Mouse (Mus musculus) cerebellum, adult 2 months (tissue): ENCODE measurements around the gene Ttyh1. TPM values are rescaled to one million over a fixed set of nuclear protein-coding genes. Genes with fewer than 3 reads are reported as not detected.

ENCODE experiments used
- DNase-seq, 2 experiments: peaks; one replicate each; pipeline ENCODE4 v3.0.0; 2021
- H3K27ac ChIP-seq: fragments of 200-500 bp; 2 replicates; pipeline ENCODE4 v1.5.1; 2012; ENCODE audit warnings: low read length, control low read depth, inconsistent platforms; ENCODE audit not compliant: insufficient read depth
- H3K27me3 ChIP-seq: fragments of 200-500 bp; 2 replicates; pipeline ENCODE4 v1.6.1; 2012; ENCODE audit warnings: inconsistent platforms, mild to moderate bottlenecking, low read length, moderate library complexity; ENCODE audit not compliant: control insufficient read depth, insufficient read depth
- H3K4me1 ChIP-seq: fragments of 200-500 bp; 2 replicates; pipeline ENCODE4 v1.6.1; 2011; ENCODE audit warnings: low read length; ENCODE audit not compliant: control insufficient read depth, insufficient read depth
- H3K4me3 ChIP-seq: fragments of 200-500 bp; replicated peaks from 2 replicates; pipeline ENCODE3; 2011; ENCODE audit warnings: mild to moderate bottlenecking, low read depth, low read length, control low read depth; ENCODE audit not compliant: insufficient read depth
- CTCF ChIP-seq: fragments of 200-500 bp; IDR thresholded peaks from 2 replicates; pipeline ENCODE4 v1.5.1; 2011; ENCODE audit warnings: low read depth, mild to moderate bottlenecking, control low read depth, low read length, moderate library complexity, borderline replicate concordance; ENCODE audit not compliant: insufficient read depth
- POLR2A ChIP-seq: fragments of 200-500 bp; IDR thresholded peaks from 2 replicates; pipeline ENCODE4 v1.6.1; 2011; ENCODE audit warnings: low read length, control low read depth, borderline replicate concordance; ENCODE audit not compliant: insufficient read depth
- WGBS: fragments of 180-500 bp; shearing (Covaris S2); methylation state at CpG from one replicate; pipeline ENCODE4 v1.1.7; 2018; 5-methylcytosine and 5-hydroxymethylcytosine counted together
- polyA plus RNA-seq: library from polyadenylated mRNA; depleted of rRNA; stranded (reverse); fragments of >200 nt; gene quantifications from 2 replicates; pipeline ENCODE4 v1.2.3, GENCODE M21; 2012

The Ttyh1 gene
- polyA plus RNA-seq, 1 experiment, result 638 TPM

DNA sequence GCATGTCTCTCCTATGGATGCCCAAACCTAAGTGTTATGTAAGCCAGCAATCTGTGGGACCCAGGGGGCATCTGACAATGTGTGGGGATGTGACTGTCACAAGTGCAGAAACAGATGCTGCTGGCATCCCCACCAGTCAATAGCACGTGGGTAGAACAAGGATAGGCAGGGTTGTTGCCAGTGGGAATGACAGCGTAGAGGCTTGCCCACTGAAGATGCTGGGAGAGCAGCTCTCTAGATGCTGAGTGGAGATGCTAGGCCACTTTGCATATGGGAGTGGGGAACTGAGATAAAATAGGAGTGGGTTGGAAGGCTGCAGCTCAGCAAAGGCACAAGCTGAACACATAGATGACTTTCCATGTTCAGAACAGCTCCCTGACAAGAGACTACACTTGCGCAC is 13.4 kb downstream of the Ttyh1 start:
- WGBS, result 51% methylated on average over 3 of the region's 3 CpGs
- TF ChIP-seq POLR2A, result no peak
- no peak for TF ChIP-seq CTCF
- peak in 1 of 2 experiments; percentile 18 for DNase-seq
- H3K27me3 ChIP-seq, result no peaks in the 10 kb centered on the region
- H3K4me3 ChIP-seq, result no peak overlapping the region
- no peak overlapping the region for H3K27ac ChIP-seq
- peaks cover 4% of the 10 kb centered on the region for H3K4me1 ChIP-seq

DNA sequence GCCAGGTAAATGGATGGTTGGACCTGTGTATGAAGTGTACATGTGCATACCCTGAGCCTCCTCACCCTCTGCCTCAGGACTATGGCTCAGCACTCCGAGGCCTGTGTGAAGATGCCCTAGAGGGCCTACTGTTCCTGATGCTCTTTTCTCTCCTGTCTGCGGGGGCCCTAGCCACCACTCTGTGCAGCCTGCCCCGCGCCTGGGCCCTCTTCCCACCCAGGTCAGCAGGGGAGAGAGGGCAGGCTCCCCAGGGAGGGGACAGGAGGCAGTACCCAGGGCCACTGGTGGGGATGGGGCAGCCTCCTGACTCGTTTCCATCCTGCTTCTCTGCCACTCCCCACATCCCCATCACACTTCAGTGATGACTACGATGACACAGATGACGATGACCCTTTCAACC is 13.8 kb downstream of the Ttyh1 start:
- no peak overlapping the region for H3K27ac ChIP-seq
- H3K4me1 ChIP-seq, result peaks cover 4% of the 10 kb centered on the region
- TF ChIP-seq POLR2A (no peak), CTCF (no peak)
- 75% methylated on average over 7 of the region's 7 CpGs for WGBS
- DNase-seq, result peak in 1 of 2 experiments; percentile 16
- no peaks in the 10 kb centered on the region for H3K27me3 ChIP-seq
- H3K4me3 ChIP-seq, result no peak overlapping the region

DNA sequence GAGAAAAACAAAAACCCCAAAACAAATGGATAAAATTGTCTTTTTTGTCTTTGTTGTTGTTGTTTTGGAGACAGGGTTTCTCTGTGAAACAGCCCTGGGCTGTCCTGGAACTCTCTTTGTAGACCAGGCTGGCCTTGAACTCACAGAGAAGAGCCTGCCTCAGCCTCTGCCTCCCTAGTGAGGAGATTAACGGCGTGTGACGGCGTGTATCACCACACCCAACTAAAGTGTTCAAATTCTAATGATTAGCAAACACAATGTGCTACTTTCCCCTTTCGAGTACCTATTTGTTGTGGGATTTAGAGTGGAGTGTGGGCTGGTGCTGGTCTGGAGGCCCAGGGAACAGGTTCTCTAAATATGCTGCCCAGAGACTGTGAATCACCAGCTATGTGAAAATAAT is 15.7 kb downstream of the Ttyh1 start:
- peak in 1 of 2 experiments; percentile 6 for DNase-seq
- Histone ChIP-seq H3K4me3 (no peak overlapping the region), H3K27me3 (no peaks in the 10 kb centered on the region), H3K4me1 (peaks cover 7% of the 10 kb centered on the region; the same call in 1 of the 2 replicates), H3K27ac (no peak overlapping the region)
- TF ChIP-seq CTCF, result no peak
- TF ChIP-seq POLR2A, result no peak
- 86% methylated on average over 5 of the region's 5 CpGs for WGBS

DNA sequence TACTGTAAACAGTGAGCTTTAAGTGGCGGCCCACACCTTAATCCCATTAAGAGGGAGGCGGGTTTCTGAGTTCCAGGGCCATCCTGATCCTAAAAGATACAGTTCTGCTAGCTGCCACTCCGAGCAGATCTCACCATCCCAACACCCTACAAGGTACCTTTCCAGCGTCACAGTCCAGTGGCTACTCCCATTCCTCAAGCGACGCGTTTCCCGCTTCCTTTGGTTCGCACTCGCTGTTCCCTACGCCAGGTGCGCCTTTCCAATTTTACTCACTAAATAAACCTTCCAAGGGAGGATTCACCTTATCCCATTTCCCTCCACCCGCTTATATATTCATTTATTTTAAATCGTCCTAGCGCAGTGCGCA is 17.2 kb downstream of the Ttyh1 start:
- DNase-seq, result no peak
- Histone ChIP-seq H3K4me3 (peak overlapping the region; percentile 78), H3K27ac (peak overlapping the region; percentile 65), H3K27me3 (no peaks in the 10 kb centered on the region), H3K4me1 (peaks cover 7% of the 10 kb centered on the region; the same call in 1 of the 2 replicates)
- under 1% methylated on average over 16 of the region's 16 CpGs for WGBS
- TF ChIP-seq CTCF, result no peak
- TF ChIP-seq POLR2A, result no peak

DNA sequence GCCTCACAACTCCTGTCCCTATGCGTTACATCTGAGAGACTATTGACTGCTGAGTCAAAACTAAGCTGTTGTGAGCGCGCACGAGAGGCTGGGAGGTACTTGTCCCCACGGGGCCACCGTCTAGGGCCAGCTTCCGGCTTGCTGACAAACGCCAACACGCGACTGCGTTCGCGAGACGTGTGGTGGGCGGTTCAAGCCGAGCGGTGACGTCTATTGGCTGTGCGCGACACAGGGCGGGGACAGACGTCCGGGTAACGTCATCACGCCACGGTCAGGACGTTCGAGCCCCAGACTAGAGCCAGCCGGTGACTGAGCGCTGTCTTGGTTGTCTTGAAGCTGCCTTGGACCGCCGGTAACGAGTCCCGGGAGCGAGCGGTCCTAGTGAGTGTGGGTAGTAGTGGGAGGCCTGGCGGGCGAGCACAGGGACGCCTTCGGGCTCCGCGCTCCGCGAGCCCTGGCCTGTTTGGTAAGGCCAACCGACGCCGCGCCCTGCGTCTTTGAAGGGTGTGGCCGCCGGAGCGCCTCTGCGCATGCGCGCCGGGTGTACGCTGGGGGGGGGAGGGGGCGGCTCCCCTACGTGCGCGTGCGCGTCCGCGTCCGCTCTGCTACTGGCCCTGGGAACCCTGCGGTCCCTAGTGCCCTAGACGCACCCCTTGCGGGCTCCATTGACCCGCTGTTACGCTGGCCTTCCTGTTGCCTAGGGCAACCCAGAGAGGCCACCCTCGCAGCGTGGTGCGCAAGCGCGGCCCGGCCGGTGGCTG is 17.7 kb downstream of the Ttyh1 start, which contains the start of gene Leng8:
TSS of gene Leng8 (plus strand) at position 269 of the 761 bp plus-strand sequence.
- peak within 1 kb of the TSS; percentile 78 for H3K4me3 ChIP-seq
- DNase-seq, result peak; percentile 100
- TF ChIP-seq CTCF, result no peak
- peak; percentile 95 for TF ChIP-seq POLR2A
- H3K4me1 ChIP-seq, result peaks cover 3% of the 10 kb centered on the region; the same call in 1 of the 2 replicates
- H3K27ac ChIP-seq, result peak within 1 kb of the TSS; percentile 92
- H3K27me3 ChIP-seq, result no peaks in the 10 kb centered on the region
- under 1% methylated on average over 78 of the region's 78 CpGs for WGBS

DNA sequence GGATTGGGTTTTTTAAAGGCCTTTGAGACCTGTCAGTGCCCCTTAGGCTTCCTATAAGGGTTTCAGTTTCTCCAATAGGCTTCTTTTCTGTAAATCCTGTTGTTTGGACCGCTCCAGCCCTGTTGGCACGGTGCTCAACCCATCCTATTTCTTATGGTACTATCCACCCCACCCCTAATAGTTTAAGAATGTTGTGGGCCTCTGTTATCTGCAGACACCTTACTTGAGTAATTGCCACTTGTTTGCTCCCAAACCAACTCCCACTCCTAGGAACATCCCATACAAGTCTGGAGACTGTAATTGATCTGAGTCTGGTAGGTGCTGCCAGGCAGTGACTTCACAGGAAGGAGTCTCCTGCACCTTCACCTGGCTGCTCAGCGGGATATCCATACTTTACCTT is 18.5 kb downstream of the Ttyh1 start:
- WGBS, result 39% methylated on average over 3 of the region's 3 CpGs
- H3K27me3 ChIP-seq, result no peaks in the 10 kb centered on the region
- H3K4me1 ChIP-seq, result peaks cover 3% of the 10 kb centered on the region; the same call in 1 of the 2 replicates
- peak overlapping the region; percentile 73 for H3K4me3 ChIP-seq
- H3K27ac ChIP-seq, result no peak overlapping the region
- no peak for TF ChIP-seq CTCF
- no peak for TF ChIP-seq POLR2A
- no peak for DNase-seq

DNA sequence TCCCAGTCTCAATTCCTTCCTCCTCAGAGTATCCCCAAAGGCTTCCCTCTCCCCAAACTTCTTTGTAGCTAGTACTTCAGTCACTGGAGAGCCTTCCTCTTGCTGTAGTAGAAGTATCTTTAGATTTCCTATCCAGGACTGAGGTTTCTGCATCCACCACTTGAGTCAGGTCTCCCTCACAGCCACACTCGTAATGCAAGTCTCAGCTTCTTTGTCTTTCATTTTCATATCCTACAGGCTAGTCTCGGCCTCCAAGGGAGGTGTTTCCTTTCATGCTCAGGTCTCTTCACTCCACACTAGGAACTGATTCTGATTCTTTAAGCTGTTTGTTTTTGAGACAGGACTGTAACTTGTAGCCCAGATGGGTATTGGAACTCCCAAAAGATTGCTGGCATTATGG is 19.0 kb downstream of the Ttyh1 start:
- TF ChIP-seq POLR2A (no peak), CTCF (no peak)
- no peak overlapping the region for H3K4me3 ChIP-seq
- 63% methylated on average over 2 of the region's 2 CpGs for WGBS
- DNase-seq, result no peak
- H3K4me1 ChIP-seq, result peaks cover 3% of the 10 kb centered on the region; the same call in 1 of the 2 replicates
- no peaks in the 10 kb centered on the region for H3K27me3 ChIP-seq
- no peak overlapping the region for H3K27ac ChIP-seq

DNA sequence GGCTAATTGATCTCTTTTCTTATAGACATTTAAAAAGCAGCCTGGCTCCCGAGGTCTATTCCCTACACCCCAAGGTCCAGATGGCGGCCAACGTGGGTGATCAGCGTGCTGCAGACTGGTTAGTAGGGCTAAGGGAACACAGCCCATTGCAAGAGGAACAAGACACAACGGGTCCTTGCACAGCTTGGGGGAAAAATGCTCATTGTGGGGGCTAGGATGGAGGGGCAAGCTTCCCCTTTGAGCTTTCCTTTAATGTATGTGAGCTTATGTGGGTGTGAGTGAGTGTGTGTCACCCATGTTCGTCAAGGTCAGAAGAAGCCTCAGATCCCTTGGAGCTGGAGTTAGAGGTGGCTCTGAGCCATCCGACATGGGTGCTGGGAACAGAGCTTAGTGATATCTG is 19.5 kb downstream of the Ttyh1 start:
- TF ChIP-seq CTCF, result no peak
- no peak for TF ChIP-seq POLR2A
- DNase-seq, result peak in 1 of 2 experiments; percentile 10
- Histone ChIP-seq H3K27ac (no peak overlapping the region), H3K4me1 (peaks cover 3% of the 10 kb centered on the region; the same call in 1 of the 2 replicates), H3K4me3 (no peak overlapping the region), H3K27me3 (no peaks in the 10 kb centered on the region)
- WGBS, result 51% methylated on average over 7 of the region's 7 CpGs
